Mouse (Mus musculus) lung, postnatal 0 days (tissue): ENCODE results near the gene Krt82. TPM values are rescaled to one million over a fixed set of nuclear protein-coding genes. Genes with fewer than 3 reads are reported as not detected.

Experiments used
- ATAC-seq: fragments of 200-750 bp; cut with Nextera tagmentation; 2 replicates; pipeline ENCODE4 v1.8.0; 2017; ENCODE audit warnings: moderate library complexity
- DNase-seq: peaks from one replicate; pipeline ENCODE4 v3.0.0-alpha.2; 2016; ENCODE audit warnings: low spot score
- H3K27ac ChIP-seq: fragments of 300-500 bp; sonication (generic); 2 replicates; pipeline ENCODE4 v1.5.1; 2014; ENCODE audit warnings: antibody characterized with exemption, mild to moderate bottlenecking, low read length, mixed read lengths
- H3K27me3 ChIP-seq: fragments of 300-500 bp; sonication (generic); replicated peaks from 2 replicates; pipeline ENCODE4 v1.6.1; 2014; ENCODE audit warnings: low read length, mixed read lengths; ENCODE audit not compliant: insufficient read depth
- H3K36me3 ChIP-seq: fragments of 300-500 bp; sonication (generic); 2 replicates; pipeline ENCODE4 v1.6.1; 2014; ENCODE audit warnings: low read length, mixed read lengths; ENCODE audit not compliant: insufficient read depth
- H3K4me1 ChIP-seq: fragments of 300-500 bp; sonication (generic); 2 replicates; pipeline ENCODE4 v1.6.1; 2014; ENCODE audit warnings: antibody characterized with exemption, low read depth, low read length, mixed read lengths; ENCODE audit not compliant: insufficient read depth
- H3K4me2 ChIP-seq: fragments of 300-500 bp; sonication (generic); replicated peaks from 2 replicates; pipeline ENCODE4 v1.6.1; 2014; ENCODE audit warnings: low read depth, mild to moderate bottlenecking, low read length, moderate library complexity, mixed read lengths
- H3K4me3 ChIP-seq: fragments of 300-500 bp; sonication (generic); 2 replicates; pipeline ENCODE4 v1.5.1; 2014; ENCODE audit warnings: low read depth, low read length
- H3K9ac ChIP-seq: fragments of 300-500 bp; sonication (generic); replicated peaks from 2 replicates; pipeline ENCODE4 v1.6.1; 2014; ENCODE audit warnings: low read depth, mild to moderate bottlenecking
- H3K9me3 ChIP-seq: fragments of 300-500 bp; sonication (generic); 2 replicates; pipeline ENCODE4 v1.6.1; 2016; ENCODE audit warnings: low read length, mixed read lengths
- CTCF ChIP-seq: IDR thresholded peaks from 2 replicates; pipeline ENCODE4 v1.5.1; 2016; ENCODE audit warnings: antibody characterized with exemption, mild to moderate bottlenecking
- EP300 ChIP-seq: IDR thresholded peaks from 2 replicates; pipeline ENCODE4 v1.6.1; 2016; ENCODE audit warnings: antibody characterized with exemption, mild to moderate bottlenecking, control low read depth
- WGBS: fragments of 180-500 bp; shearing (Covaris S2); extraction: QIAGEN DNeasy Blood & Tissue Kit; methylation state at CpG from one replicate; pipeline ENCODE4 v1.1.7; 2014; 5-methylcytosine and 5-hydroxymethylcytosine counted together
- polyA plus RNA-seq: library from polyadenylated mRNA; unstranded; fragments of >200 nt; fragmentation: Nextera tagmentation; extraction: Ambion mirVana; gene quantifications from 2 replicates; pipeline ENCODE4 v1.2.1, GENCODE M21; 2015

Gene Krt82
- polyA plus RNA-seq, 1 experiment from 2014 or later, result not detected

- H3K4me2 ChIP-seq, result no peak overlapping the region
- H3K9ac ChIP-seq, result no peak overlapping the region
- H3K36me3 ChIP-seq, result no peaks in the 10 kb centered on the region
- no peak overlapping the region for H3K27ac ChIP-seq
- no peaks in the 10 kb centered on the region for H3K27me3 ChIP-seq
- ATAC-seq, result no peak
- 50% methylated on average over 5 of the region's 5 CpGs for WGBS
- TF ChIP-seq CTCF (no peak), EP300 (no peak)
- DNase-seq, result no peak
- no peaks in the 10 kb centered on the region for H3K4me1 ChIP-seq
- no peak overlapping the region for H3K4me3 ChIP-seq
- H3K9me3 ChIP-seq, result no peaks in the 10 kb centered on the region
Observed at GRCm38 (mm10) chr15:101575506-101575905, 25.0 kb upstream of the Krt82 start.

GRCm38 (mm10) chr15:101573796-101574345 is 23.4 kb upstream of the Krt82 start, which contains the start of gene Krt75:
Gene Krt75 (minus strand): TSS chr15:101573904.
- H3K9me3 ChIP-seq, result no peaks in the 10 kb centered on the region
- ATAC-seq (no peak), DNase-seq (no peak)
- no peaks in the 10 kb centered on the region for H3K4me1 ChIP-seq
- 60% methylated on average over 15 of the region's 15 CpGs for WGBS
- no peaks in the 10 kb centered on the region for H3K36me3 ChIP-seq
- no peak within 1 kb of the TSS for H3K9ac ChIP-seq
- no peaks in the 10 kb centered on the region for H3K27me3 ChIP-seq
- TF ChIP-seq EP300 (no peak), CTCF (no peak)
- H3K27ac ChIP-seq, result no peak within 1 kb of the TSS
- H3K4me2 ChIP-seq, result no peak within 1 kb of the TSS
- H3K4me3 ChIP-seq, result no peak within 1 kb of the TSS

DNA sequence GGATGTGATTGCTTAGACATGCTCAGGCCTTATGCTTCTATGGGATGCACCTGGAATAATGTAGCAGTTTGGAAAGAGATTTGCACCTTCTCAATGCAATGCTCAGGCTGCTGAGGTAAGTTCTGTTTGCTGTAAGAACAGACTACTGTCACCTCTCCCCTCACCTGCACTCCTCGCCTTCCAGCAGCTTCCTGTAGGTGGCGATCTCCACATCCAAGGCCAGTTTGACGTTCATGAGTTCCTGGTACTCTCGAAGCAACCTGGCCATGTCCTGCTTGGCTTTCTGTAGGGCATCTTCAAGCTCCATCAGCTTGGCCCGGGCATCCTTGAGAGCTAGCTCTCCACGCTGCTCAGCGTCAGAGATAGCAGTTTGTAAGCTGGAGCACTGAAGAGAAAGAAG is 17.3 kb upstream of the Krt82 start:
- Histone ChIP-seq H3K27me3 (no peaks in the 10 kb centered on the region), H3K36me3 (no peaks in the 10 kb centered on the region), H3K9ac (no peak overlapping the region), H3K27ac (no peak overlapping the region), H3K4me2 (no peak overlapping the region), H3K4me1 (no peaks in the 10 kb centered on the region), H3K9me3 (no peaks in the 10 kb centered on the region), H3K4me3 (no peak overlapping the region)
- WGBS, result 41% methylated on average over 7 of the region's 7 CpGs
- no peak for TF ChIP-seq EP300
- TF ChIP-seq CTCF, result peak; percentile 57
- no peak for ATAC-seq
- no peak for DNase-seq

DNA sequence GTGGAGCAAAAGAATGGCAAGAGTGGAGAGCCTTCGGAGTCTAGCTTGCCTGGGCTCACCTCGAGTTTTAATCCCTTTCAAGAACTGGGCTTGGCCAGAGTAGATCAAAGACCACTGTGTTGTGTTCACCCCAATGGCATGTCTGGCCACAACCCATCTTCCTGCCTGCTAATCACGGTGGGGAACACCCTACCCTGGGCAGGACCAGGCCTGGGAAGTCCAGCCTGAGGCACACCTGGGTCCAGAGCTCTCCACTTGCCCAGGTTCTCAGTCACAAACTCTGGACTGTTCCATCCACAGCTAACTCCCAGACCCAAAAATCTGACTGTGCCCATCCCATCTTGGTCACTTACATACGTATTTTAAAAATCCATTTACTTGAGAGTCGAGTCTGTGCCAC is 12.4 kb upstream of the Krt82 start, which contains the start of gene Krt90:
TSS of gene Krt90 (minus strand) at position 101 of the 400 bp plus-strand sequence.
- no peak within 1 kb of the TSS for H3K4me2 ChIP-seq
- ATAC-seq, result no peak
- no peaks in the 10 kb centered on the region for H3K36me3 ChIP-seq
- H3K9me3 ChIP-seq, result no peaks in the 10 kb centered on the region
- H3K27me3 ChIP-seq, result no peaks in the 10 kb centered on the region
- no peak for DNase-seq
- H3K4me3 ChIP-seq, result no peak within 1 kb of the TSS
- WGBS, result 58% methylated on average over 5 of the region's 5 CpGs
- H3K9ac ChIP-seq, result no peak within 1 kb of the TSS
- H3K27ac ChIP-seq, result no peak within 1 kb of the TSS
- no peak for TF ChIP-seq EP300
- no peak for TF ChIP-seq CTCF
- no peaks in the 10 kb centered on the region for H3K4me1 ChIP-seq

- no peak for ATAC-seq
Observed at GRCm38 (mm10) chr15:101558034-101558646, 7.7 kb upstream of the Krt82 start.

GRCm38 (mm10) chr15:101553169-101553568 is 2.7 kb upstream of the Krt82 start:
- DNase-seq (peak; percentile 36), ATAC-seq (peak; percentile 64)
- Histone ChIP-seq H3K27ac (no peak overlapping the region), H3K9me3 (no peaks in the 10 kb centered on the region), H3K27me3 (no peaks in the 10 kb centered on the region), H3K4me2 (no peak overlapping the region; the same call in 1 of the 2 replicates), H3K36me3 (no peaks in the 10 kb centered on the region), H3K9ac (no peak overlapping the region), H3K4me1 (no peaks in the 10 kb centered on the region), H3K4me3 (no peak overlapping the region)
- TF ChIP-seq EP300, result no peak
- TF ChIP-seq CTCF, result 0 out of 2 replicates have a peak, but pooled peaks have one; percentile 5
- WGBS, result 2% methylated on average over 11 of the region's 11 CpGs

More at GRCm38 (mm10) chr15:101558034-101558646, 7.7 kb upstream of the Krt82 start:
- no peak for DNase-seq
- no peaks in the 10 kb centered on the region for H3K27me3 ChIP-seq
- 4% methylated on average over 5 of the region's 7 CpGs for WGBS
- no peak overlapping the region for H3K4me2 ChIP-seq
- H3K27ac ChIP-seq, result no peak overlapping the region
- H3K4me3 ChIP-seq, result no peak overlapping the region
- no peaks in the 10 kb centered on the region for H3K4me1 ChIP-seq
- H3K9ac ChIP-seq, result no peak overlapping the region
- no peaks in the 10 kb centered on the region for H3K36me3 ChIP-seq
- TF ChIP-seq CTCF (no peak), EP300 (no peak)
- no peaks in the 10 kb centered on the region for H3K9me3 ChIP-seq
